Mouse (Mus musculus): ENCODE measurements around the gene Gm20716.
"Not testable (repeated sequence)": the region's sequence is repeated elsewhere in the genome, so short reads cannot be mapped to it uniquely, and the experiment has no call there.

The Gm20716 gene

GRCm38 (mm10) chr2:168161514-168161971 lies 68.6 kb downstream of the Gm20716 start:
- no peak for DNase-seq

GRCm38 (mm10) chr2:168160370-168160930 lies 69.7 kb downstream of the Gm20716 start:
- no peak for DNase-seq

- DNase-seq = no peak
Observed at GRCm38 (mm10) chr2:168158911-168159711, 71.1 kb downstream of the Gm20716 start.

- not testable (repeated sequence) for DNase-seq
Observed at GRCm38 (mm10) chr2:168157974-168158373, 72.2 kb downstream of the Gm20716 start.

- no peak for DNase-seq
Observed at GRCm38 (mm10) chr2:168156361-168156760, 73.8 kb downstream of the Gm20716 start.

- DNase-seq = no peak
Observed at GRCm38 (mm10) chr2:168155666-168156065, 74.5 kb downstream of the Gm20716 start.

- peak; percentile 97 for DNase-seq
Observed at GRCm38 (mm10) chr2:168154090-168154881, 75.9 kb downstream of the Gm20716 start.

- DNase-seq = no peak
Observed at GRCm38 (mm10) chr2:168149241-168149640, 80.9 kb downstream of the Gm20716 start.

GRCm38 (mm10) chr2:168147722-168148432 lies 82.3 kb downstream of the Gm20716 start:
- no peak for DNase-seq

- DNase-seq = no peak
Observed at GRCm38 (mm10) chr2:168145437-168145836, 84.7 kb downstream of the Gm20716 start.

GRCm38 (mm10) chr2:168143794-168144193 lies 86.4 kb downstream of the Gm20716 start:
- DNase-seq = no peak

GRCm38 (mm10) chr2:168137161-168137560 lies 93.0 kb downstream of the Gm20716 start:
- DNase-seq = no peak

All from heart, adult 11 months (tissue).